Mouse (Mus musculus) hindbrain, embryonic 10.5 days (tissue): ENCODE measurements around the gene Tspan4. TPM values are rescaled to one million over a fixed set of nuclear protein-coding genes. Genes with fewer than 3 reads are reported as not detected.
A peak's percentile ranks its signal among the peaks of the same experiment; 100 is the strongest.
"Not testable (repeated sequence)": the region's sequence is repeated elsewhere in the genome, so short reads cannot be mapped to it uniquely, and the experiment has no call there.

Source experiments
- DNase-seq: peaks from one replicate; pipeline ENCODE4 v3.0.0-alpha.2; 2017; ENCODE audit warnings: low spot score
- H3K27ac ChIP-seq: fragments of 300-500 bp; sonication (generic); 2 replicates; pipeline ENCODE4 v1.5.1; 2016; ENCODE audit warnings: mild to moderate bottlenecking, moderate library complexity
- H3K27me3 ChIP-seq: fragments of 300-500 bp; sonication (generic); 2 replicates; pipeline ENCODE4 v1.6.1; 2016; ENCODE audit warnings: mild to moderate bottlenecking; ENCODE audit not compliant: poor library complexity, insufficient read depth, severe bottlenecking
- H3K36me3 ChIP-seq: fragments of 300-500 bp; sonication (generic); 2 replicates; pipeline ENCODE4 v1.6.1; 2016; ENCODE audit warnings: mild to moderate bottlenecking, moderate library complexity
- H3K4me1 ChIP-seq: fragments of 300-500 bp; sonication (generic); replicated peaks from 2 replicates; pipeline ENCODE4 v1.6.1; 2016; ENCODE audit warnings: mild to moderate bottlenecking
- H3K4me3 ChIP-seq: fragments of 300-500 bp; sonication (generic); 2 replicates; pipeline ENCODE4 v1.5.1; 2016; ENCODE audit warnings: mild to moderate bottlenecking, moderate library complexity
- H3K9me3 ChIP-seq: fragments of 300-500 bp; sonication (generic); 2 replicates; pipeline ENCODE4 v1.6.1; 2016; ENCODE audit warnings: mild to moderate bottlenecking, moderate library complexity
- WGBS: fragments of 180-500 bp; shearing (Covaris S2); methylation state at CpG from one replicate; pipeline ENCODE4 v1.1.7; 2016; 5-methylcytosine and 5-hydroxymethylcytosine counted together
- polyA plus RNA-seq: library from polyadenylated mRNA; unstranded; fragments of >200 nt; fragmentation: Nextera tagmentation; extraction: Ambion mirVana; gene quantifications from 2 replicates; pipeline ENCODE4 v1.2.1, GENCODE M21; 2016

The Tspan4 gene
- polyA plus RNA-seq, 1 experiment from 2014 or later: 38.6 TPM

DNA sequence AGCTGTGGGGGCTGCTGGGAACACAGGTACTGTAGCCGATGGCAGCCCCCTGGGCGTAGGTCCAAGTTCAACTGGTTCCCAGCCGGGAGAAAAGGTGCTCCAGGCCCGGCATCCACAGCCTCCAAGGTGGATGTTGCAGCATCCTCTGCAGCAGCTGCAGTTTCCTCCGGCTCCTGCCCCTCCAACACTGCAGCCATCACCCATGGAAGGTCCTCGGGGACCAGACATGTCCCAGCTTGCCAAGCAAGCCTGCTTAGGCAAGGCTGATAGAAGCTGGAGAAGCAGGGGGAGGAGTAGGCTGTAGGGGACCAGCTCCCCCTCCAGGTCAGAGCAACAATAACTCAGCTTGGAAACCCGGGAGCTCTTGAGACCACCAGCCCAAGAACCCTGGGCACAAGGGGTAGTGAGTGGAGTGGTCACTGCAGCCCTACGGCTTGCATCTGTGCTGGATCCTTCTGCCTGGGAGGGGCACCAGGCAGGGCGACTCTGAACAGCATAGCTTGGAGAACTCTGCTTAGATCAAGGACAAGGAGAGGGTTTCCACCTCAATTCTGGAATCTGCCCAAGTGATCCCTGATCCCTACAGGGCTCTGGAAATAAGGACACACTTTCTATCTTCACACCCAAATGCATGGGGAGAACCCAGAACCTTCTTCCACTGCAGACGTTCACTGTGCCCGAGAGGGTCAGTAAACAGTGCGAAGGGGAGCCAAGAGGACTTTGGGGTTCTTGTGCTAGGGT, 31.8 kb upstream of the Tspan4 start:
- peak overlapping the region; percentile 60 for H3K4me3 ChIP-seq
- peaks cover 44% of the 10 kb centered on the region for H3K36me3 ChIP-seq
- peak overlapping the region; percentile 86 for H3K27ac ChIP-seq
- peak; percentile 62 for DNase-seq
- H3K4me1 ChIP-seq: peaks cover 47% of the 10 kb centered on the region
- no peaks in the 10 kb centered on the region for H3K9me3 ChIP-seq
- 28% methylated on average over 12 of the region's 12 CpGs for WGBS
- no peaks in the 10 kb centered on the region for H3K27me3 ChIP-seq

DNA sequence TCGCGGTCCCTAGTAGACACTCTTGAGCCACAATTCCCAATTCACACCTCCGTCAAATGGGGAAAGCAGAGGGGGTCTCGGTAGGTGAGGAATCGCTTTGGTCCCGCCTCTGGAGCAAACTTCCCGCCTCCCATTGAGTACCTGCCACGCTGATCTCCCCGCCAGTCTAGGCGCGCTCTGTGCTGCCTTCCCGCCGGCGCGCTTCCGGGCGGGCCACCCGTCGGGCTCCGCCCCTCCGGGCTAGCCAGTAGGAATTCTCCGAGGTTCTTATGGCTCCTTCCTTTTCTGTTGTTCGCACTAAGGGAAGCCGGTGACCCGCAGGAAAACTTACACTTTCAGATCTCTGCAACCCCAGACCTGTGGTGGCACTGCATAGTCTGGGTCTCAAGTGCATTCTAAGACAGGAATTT, 31.2 kb upstream of the Tspan4 start, which contains the start of gene Pidd1:
Pidd1 (minus strand) TSS at position 198 of the 410 bp plus-strand sequence.
- under 1% methylated on average over 25 of the region's 25 CpGs for WGBS
- peak; percentile 79 for DNase-seq
- no peaks in the 10 kb centered on the region for H3K27me3 ChIP-seq
- peaks cover 53% of the 10 kb centered on the region for H3K4me1 ChIP-seq
- no peaks in the 10 kb centered on the region for H3K9me3 ChIP-seq
- H3K27ac ChIP-seq: peak within 1 kb of the TSS; percentile 86
- H3K4me3 ChIP-seq: peak within 1 kb of the TSS; percentile 60
- H3K36me3 ChIP-seq: peaks cover 44% of the 10 kb centered on the region

DNA sequence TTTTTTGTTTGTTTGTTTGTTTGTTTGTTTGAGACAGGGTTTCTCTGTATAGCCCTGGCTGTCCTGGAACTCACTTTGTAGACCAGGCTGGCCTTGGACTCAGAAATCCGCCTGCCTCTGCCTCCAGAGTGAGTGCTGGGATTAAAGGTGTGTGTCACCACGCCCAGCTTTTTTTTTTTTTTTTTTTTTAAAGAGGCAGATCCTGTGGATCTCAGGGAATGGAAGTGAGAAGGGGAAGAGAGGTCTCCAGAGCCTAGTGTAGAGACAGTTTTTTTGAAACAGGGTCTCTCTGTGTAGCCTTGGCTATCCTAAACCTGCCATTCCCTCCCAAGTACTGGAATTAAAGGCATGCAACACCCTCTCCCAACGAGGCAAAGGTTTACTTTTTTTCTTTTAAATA, 28.7 kb upstream of the Tspan4 start:
- peak overlapping the region; percentile 67; the same call in 1 of the 2 replicates for H3K4me3 ChIP-seq
- not testable (repeated sequence) for H3K9me3 ChIP-seq
- peaks cover 46% of the 10 kb centered on the region for H3K4me1 ChIP-seq

DNA sequence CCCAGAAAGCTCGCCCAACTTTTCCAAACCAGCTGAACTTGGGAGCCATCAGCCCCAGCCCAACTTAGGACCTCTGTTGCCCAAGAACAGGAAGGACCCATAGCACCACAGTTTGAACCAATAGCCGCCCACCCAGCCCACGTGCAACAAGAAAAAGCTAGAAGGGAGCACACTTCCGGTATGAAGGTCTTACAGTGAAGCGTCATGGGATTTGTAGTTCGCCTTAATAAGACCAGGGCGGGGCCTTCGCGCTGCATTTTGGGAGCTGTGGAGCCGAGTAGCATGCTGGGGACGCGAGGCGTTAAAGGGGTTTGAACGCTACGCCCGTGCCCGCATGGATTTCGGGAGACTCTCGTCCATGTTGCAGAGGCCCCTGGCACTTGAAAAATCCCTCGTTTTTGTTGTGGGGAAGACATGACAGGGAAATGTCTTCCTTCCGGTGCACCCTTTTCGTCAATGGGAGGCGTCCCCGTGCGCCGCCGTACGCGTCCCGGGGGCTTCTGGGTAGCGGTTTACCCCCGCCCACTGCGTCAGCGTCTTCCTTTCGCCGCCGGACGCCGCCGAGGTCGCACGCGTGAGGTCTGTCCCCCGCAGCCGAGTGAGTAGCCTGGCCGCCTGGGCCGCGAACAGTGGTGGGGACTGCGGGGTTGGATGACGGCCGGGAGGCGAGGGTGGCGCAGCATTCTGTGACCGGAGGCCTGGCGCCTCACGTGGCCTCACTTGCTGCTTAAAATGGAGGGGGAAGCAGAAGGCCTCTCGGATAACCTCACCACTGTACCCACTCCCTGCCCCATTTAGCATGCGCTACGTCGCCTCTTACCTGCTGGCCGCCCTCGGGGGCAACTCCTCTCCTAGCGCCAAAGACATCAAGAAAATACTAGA, 27.7 kb upstream of the Tspan4 start, which contains the start of gene Rplp2:
Rplp2 (plus strand) TSS at position 261 of the 882 bp plus-strand sequence.
- peaks cover 36% of the 10 kb centered on the region for H3K4me1 ChIP-seq
- no peaks in the 10 kb centered on the region for H3K9me3 ChIP-seq
- DNase-seq: peak; percentile 95
- H3K27me3 ChIP-seq: no peaks in the 10 kb centered on the region
- peak within 1 kb of the TSS; percentile 67 for H3K4me3 ChIP-seq
- peaks cover 44% of the 10 kb centered on the region for H3K36me3 ChIP-seq
- H3K27ac ChIP-seq: peak within 1 kb of the TSS; percentile 96
- WGBS: under 1% methylated on average over 63 of the region's 63 CpGs

More for the DNA sequence above, 28.7 kb upstream of the Tspan4 start:
- not testable (repeated sequence) for DNase-seq, H3K27me3 ChIP-seq
- Histone ChIP-seq H3K36me3 (peaks cover 44% of the 10 kb centered on the region), H3K27ac (peak overlapping the region; percentile 96; the same call in 1 of the 2 replicates)
- 86% methylated on average over 3 of the region's 3 CpGs for WGBS

DNA sequence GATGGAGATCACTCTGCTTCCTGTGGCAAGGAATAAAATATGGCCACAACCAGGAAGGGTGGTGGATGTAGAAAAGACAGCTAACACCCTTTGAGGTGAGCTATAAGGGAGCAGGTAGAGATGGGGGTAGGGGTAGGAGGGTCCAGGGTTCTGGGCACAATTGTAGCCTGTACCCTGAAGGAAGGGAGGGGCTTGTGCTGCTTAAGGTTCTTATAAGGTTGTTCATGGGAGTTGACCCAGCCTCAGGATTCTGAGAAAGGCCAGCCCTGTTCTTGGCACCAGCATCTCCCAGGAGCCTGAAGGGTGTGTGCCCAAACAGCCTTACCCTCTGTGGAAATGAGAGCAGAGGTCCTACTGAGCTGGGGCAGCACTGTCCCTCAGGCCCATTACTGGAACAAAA, 23.1 kb upstream of the Tspan4 start:
- DNase-seq: no peak
- H3K4me3 ChIP-seq: no peak overlapping the region
- H3K27me3 ChIP-seq: peaks cover 6% of the 10 kb centered on the region
- no peak overlapping the region for H3K27ac ChIP-seq
- no peaks in the 10 kb centered on the region for H3K9me3 ChIP-seq
- peaks cover 42% of the 10 kb centered on the region for H3K4me1 ChIP-seq
- H3K36me3 ChIP-seq: peaks cover 43% of the 10 kb centered on the region

DNA sequence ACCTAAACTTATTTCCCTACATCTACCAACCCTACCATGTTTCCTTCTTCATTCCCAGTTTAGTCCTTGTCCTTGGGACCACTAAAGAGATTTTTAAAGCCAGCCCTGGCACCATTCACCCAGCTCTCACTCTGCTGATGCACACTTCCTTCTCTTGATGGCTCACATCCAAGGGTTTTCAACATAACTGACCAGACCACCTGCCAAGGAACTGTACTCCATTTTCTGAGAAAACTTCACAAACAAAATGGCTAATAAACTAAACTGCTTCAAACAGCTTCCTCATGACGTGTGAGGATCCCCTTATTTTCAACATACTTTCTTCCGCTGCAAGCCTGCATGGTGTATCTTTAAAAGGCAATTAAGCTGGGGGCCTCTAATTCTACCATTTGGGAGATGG, 21.4 kb upstream of the Tspan4 start:
- Histone ChIP-seq H3K27ac (no peak overlapping the region), H3K4me3 (no peak overlapping the region), H3K36me3 (peaks cover 48% of the 10 kb centered on the region), H3K9me3 (no peaks in the 10 kb centered on the region), H3K4me1 (peaks cover 43% of the 10 kb centered on the region), H3K27me3 (peaks cover 21% of the 10 kb centered on the region)
- DNase-seq: no peak
- 82% methylated on average over 2 of the region's 2 CpGs for WGBS

DNA sequence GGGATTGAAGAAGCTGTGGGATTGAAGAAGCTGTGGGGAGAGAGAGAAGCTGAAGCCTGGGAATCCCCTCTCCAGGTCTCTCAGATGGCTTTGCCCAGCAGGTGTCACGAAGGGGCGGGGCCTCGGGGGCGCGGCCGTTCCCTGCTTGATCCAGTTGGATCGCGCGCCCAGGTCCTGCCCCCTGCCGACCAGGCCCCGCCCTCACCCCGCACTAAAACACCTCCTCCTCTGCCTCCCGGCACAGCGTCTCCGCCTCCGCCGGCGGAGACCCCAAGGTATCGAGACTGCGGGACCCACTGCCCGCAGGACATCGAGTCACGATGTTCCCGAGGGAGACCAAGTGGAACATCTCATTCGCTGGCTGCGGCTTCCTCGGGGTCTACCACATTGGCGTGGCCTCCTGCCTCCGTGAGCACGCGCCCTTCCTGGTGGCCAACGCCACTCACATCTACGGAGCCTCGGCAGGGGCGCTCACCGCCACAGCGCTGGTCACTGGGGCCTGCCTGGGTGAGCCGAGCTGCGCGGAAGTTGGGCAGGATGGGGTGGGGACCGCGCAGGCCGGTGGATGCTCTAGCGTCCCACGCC, 20.0 kb upstream of the Tspan4 start, which contains the start of gene Pnpla2:
Pnpla2 (plus strand) TSS at position 232 of the 585 bp plus-strand sequence.
- DNase-seq: peak; percentile 89
- under 1% methylated on average over 45 of the region's 45 CpGs for WGBS
- Histone ChIP-seq H3K9me3 (no peaks in the 10 kb centered on the region), H3K27ac (peak within 1 kb of the TSS; percentile 87), H3K4me3 (peak within 1 kb of the TSS; percentile 80), H3K4me1 (peaks cover 35% of the 10 kb centered on the region), H3K36me3 (peaks cover 45% of the 10 kb centered on the region), H3K27me3 (peaks cover 35% of the 10 kb centered on the region)

DNA sequence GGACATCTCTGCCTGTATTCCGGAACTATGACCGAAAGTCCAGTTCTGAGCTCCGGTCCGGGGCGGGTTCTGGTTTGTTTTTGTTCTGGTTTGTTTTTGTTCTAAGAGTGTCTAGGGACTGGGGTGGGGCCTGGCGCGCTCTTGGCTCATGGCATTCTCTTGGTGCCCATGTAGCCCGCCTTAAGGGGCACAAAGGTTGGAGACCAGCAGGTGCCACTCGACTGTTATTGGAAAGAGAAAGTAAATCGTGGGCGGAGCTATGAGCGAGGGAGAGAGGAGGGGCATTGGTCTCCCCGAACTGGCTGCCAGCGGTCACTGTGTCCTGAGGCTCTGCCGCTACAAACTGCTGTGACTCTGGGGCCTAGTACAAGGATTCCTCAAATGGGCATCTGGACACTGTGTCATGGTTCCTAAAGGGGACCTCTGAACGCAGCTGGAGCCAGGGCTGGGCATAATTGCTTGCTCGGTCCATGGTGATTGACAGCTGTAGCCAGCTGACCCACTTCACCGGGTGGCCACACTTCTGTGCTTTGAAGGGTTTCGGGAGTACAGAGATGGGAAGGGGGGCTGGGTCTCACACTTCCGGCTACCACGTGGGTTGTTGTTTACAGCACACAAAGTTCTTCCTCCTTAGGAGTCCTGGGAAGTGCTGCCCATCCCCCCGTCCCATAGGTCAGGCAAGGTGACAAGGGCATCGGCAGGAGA, 19.3 kb upstream of the Tspan4 start:
- H3K27me3 ChIP-seq: peaks cover 42% of the 10 kb centered on the region
- peaks cover 35% of the 10 kb centered on the region for H3K4me1 ChIP-seq
- peak overlapping the region; percentile 87 for H3K27ac ChIP-seq
- WGBS: 1% methylated on average over 23 of the region's 23 CpGs
- H3K9me3 ChIP-seq: no peaks in the 10 kb centered on the region
- DNase-seq: peak; percentile 54
- peak overlapping the region; percentile 80 for H3K4me3 ChIP-seq
- H3K36me3 ChIP-seq: peaks cover 38% of the 10 kb centered on the region

DNA sequence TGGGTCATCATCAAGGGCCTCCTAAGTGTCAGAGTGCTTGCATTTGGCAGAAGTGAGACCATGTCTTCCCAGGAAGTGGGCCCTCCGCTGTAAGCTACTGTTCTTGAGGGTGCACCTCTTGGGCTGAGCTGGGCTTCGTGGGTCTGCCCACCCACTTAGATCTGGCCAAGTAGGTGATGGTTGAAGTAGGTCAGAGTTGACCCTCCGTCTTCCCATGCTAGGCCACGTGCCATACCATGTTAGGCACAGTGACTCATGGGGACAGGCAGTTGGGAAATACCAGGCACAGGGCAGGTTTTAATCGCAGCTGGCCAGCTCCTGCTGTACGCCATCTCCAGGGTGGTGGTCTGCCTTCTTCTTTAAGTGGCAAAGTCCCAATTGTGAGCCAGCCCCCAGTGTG, 18.3 kb upstream of the Tspan4 start:
- DNase-seq: no peak
- peaks cover 52% of the 10 kb centered on the region for H3K27me3 ChIP-seq
- H3K27ac ChIP-seq: no peak overlapping the region
- WGBS: 88% methylated on average over 6 of the region's 6 CpGs
- H3K9me3 ChIP-seq: no peaks in the 10 kb centered on the region
- peaks cover 29% of the 10 kb centered on the region for H3K36me3 ChIP-seq
- H3K4me3 ChIP-seq: peak overlapping the region; percentile 80; the same call in 1 of the 2 replicates
- H3K4me1 ChIP-seq: peaks cover 45% of the 10 kb centered on the region

DNA sequence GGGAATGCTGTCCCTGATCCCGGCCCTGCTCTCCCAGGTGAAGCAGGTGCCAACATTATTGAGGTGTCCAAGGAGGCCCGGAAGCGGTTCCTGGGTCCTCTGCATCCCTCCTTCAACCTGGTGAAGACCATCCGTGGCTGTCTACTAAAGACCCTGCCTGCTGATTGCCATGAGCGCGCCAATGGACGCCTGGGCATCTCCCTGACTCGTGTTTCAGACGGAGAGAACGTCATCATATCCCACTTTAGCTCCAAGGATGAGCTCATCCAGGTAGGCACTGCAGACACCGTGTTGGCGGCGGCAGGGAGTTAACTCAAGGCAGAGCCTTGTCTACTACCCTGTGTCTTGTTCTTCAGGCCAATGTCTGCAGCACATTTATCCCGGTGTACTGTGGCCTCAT, 17.8 kb upstream of the Tspan4 start:
- Histone ChIP-seq H3K36me3 (peaks cover 24% of the 10 kb centered on the region), H3K4me1 (peaks cover 50% of the 10 kb centered on the region), H3K27ac (no peak overlapping the region), H3K9me3 (no peaks in the 10 kb centered on the region), H3K27me3 (peaks cover 57% of the 10 kb centered on the region), H3K4me3 (peak overlapping the region; percentile 80; the same call in 1 of the 2 replicates)
- 93% methylated on average over 14 of the region's 14 CpGs for WGBS
- DNase-seq: no peak

DNA sequence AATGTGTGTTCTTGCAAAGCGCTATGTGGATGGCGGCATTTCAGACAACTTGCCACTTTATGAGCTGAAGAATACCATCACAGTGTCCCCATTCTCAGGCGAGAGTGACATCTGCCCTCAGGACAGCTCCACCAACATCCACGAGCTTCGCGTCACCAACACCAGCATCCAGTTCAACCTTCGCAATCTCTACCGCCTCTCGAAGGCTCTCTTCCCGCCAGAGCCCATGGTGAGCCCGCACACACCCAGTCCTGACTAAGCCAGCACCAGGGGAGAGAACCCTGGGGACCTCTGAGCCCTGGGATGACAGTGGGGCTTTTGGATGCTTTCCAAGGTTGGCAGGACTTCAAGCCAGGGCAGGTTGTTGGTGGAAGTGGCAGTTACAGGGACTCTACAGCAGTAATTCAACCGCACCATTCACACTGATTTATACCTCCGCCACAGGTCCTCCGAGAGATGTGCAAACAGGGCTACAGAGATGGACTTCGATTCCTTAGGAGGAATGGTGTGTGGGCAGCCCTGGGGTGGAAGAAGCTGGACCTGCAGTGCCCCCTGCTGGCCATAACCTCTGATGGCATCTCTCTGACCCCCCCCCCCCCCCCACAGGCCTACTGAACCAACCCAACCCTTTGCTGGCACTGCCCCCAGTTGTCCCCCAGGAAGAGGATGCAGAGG, 16.9 kb upstream of the Tspan4 start:
- Histone ChIP-seq H3K36me3 (peaks cover 21% of the 10 kb centered on the region), H3K9me3 (no peaks in the 10 kb centered on the region), H3K27me3 (peaks cover 66% of the 10 kb centered on the region), H3K4me3 (no peak overlapping the region), H3K27ac (no peak overlapping the region), H3K4me1 (peaks cover 55% of the 10 kb centered on the region)
- peak; percentile 55 for DNase-seq
- WGBS: 79% methylated on average over 15 of the region's 15 CpGs
